Mouse (Mus musculus) embryonic facial prominence, embryonic 14.5 days (tissue): ENCODE results near the gene Atad2b. TPM values are rescaled to one million over a fixed set of nuclear protein-coding genes. Genes with fewer than 3 reads are reported as not detected.
"Not testable (repeated sequence)": the region's sequence is repeated elsewhere in the genome, so short reads cannot be mapped to it uniquely, and the experiment has no call there.

Experiments used
- ATAC-seq: fragments of 200-750 bp; cut with Nextera tagmentation; 2 replicates; pipeline ENCODE4 v1.8.0; 2017; ENCODE audit warnings: low read depth, moderate number of reproducible peaks, moderate TSS enrichment
- DNase-seq: peaks from one replicate; pipeline ENCODE4 v3.0.0-alpha.2; 2015; ENCODE audit warnings: low spot score
- H3K27ac ChIP-seq: fragments of 300-500 bp; sonication (generic); replicated peaks from 2 replicates; pipeline ENCODE4 v1.5.1; 2014; ENCODE audit warnings: low read depth, mild to moderate bottlenecking, low read length, moderate library complexity
- H3K27me3 ChIP-seq: fragments of 300-500 bp; sonication (generic); replicated peaks from 2 replicates; pipeline ENCODE4 v1.6.1; 2014; ENCODE audit warnings: low read length; ENCODE audit not compliant: control insufficient read depth, insufficient read depth
- H3K36me3 ChIP-seq: fragments of 300-500 bp; sonication (generic); 2 replicates; pipeline ENCODE4 v1.6.1; 2014; ENCODE audit warnings: low read length, mixed read lengths; ENCODE audit not compliant: control insufficient read depth, insufficient read depth
- H3K4me1 ChIP-seq: fragments of 300-500 bp; sonication (generic); 2 replicates; pipeline ENCODE4 v1.6.1; 2014; ENCODE audit warnings: antibody characterized with exemption, low read length; ENCODE audit not compliant: control insufficient read depth, insufficient read depth
- H3K4me2 ChIP-seq: fragments of 300-500 bp; sonication (generic); 2 replicates; pipeline ENCODE4 v1.6.1; 2014; ENCODE audit warnings: low read depth, mild to moderate bottlenecking, low read length, moderate library complexity, mixed read lengths
- H3K4me3 ChIP-seq: fragments of 300-500 bp; sonication (generic); 2 replicates; pipeline ENCODE4 v1.5.1; 2014; ENCODE audit warnings: low read depth, mild to moderate bottlenecking, low read length
- H3K9ac ChIP-seq: fragments of 300-500 bp; sonication (generic); 2 replicates; pipeline ENCODE4 v1.6.1; 2014; ENCODE audit warnings: low read depth, mild to moderate bottlenecking, low read length, moderate library complexity, mixed read lengths
- H3K9me3 ChIP-seq: fragments of 300-500 bp; sonication (generic); 2 replicates; pipeline ENCODE4 v1.6.1; 2016; ENCODE audit warnings: low read length; ENCODE audit not compliant: control insufficient read depth
- WGBS: fragments of 180-500 bp; shearing (Covaris S2); extraction: QIAGEN DNeasy Blood & Tissue Kit; methylation state at CpG from one replicate; pipeline ENCODE4 v1.1.7; 2014; 5-methylcytosine and 5-hydroxymethylcytosine counted together
- polyA plus RNA-seq: library from polyadenylated mRNA; unstranded; fragments of >200 nt; fragmentation: Nextera tagmentation; extraction: Ambion mirVana; gene quantifications from 2 replicates; pipeline ENCODE4 v1.2.1, GENCODE M21; 2014

Atad2b gene
- polyA plus RNA-seq, 1 experiment from 2014 or later = 14.7 TPM

- WGBS = 81% methylated on average over 7 of the region's 7 CpGs
- ATAC-seq (no peak), DNase-seq (peak; percentile 10)
Observed at GRCm38 (mm10) chr12:4905946-4906345, 11.2 kb upstream of the Atad2b start.

GRCm38 (mm10) chr12:4906476-4906875 lies 10.7 kb upstream of the Atad2b start:
- DNase-seq (no peak), ATAC-seq (no peak)
- H3K9me3 ChIP-seq = no peaks in the 10 kb centered on the region
- H3K4me3 ChIP-seq = peak overlapping the region; percentile 77
- H3K4me2 ChIP-seq = peak overlapping the region; percentile 88
- no peaks in the 10 kb centered on the region for H3K4me1 ChIP-seq
- H3K36me3 ChIP-seq = no peaks in the 10 kb centered on the region
- H3K27me3 ChIP-seq = no peaks in the 10 kb centered on the region
- H3K27ac ChIP-seq = no peak overlapping the region
- WGBS = 56% methylated on average over 7 of the region's 7 CpGs
- peak overlapping the region; percentile 85 for H3K9ac ChIP-seq

More at GRCm38 (mm10) chr12:4905946-4906345, 11.2 kb upstream of the Atad2b start:
- Histone ChIP-seq H3K9me3 (no peaks in the 10 kb centered on the region), H3K27me3 (no peaks in the 10 kb centered on the region), H3K36me3 (no peaks in the 10 kb centered on the region), H3K4me3 (no peak overlapping the region), H3K4me1 (no peaks in the 10 kb centered on the region), H3K4me2 (no peak overlapping the region), H3K9ac (no peak overlapping the region), H3K27ac (no peak overlapping the region)

- H3K9ac ChIP-seq = peak within 1 kb of the TSS; percentile 85
- peak within 1 kb of the TSS; percentile 74 for H3K27ac ChIP-seq
- WGBS = under 1% methylated on average over 73 of the region's 125 CpGs
- peak within 1 kb of the TSS; percentile 77 for H3K4me3 ChIP-seq
- ATAC-seq = peak; percentile 95
- no peaks in the 10 kb centered on the region for H3K9me3 ChIP-seq
- peak within 1 kb of the TSS; percentile 88 for H3K4me2 ChIP-seq
- DNase-seq = peak; percentile 95
- H3K4me1 ChIP-seq = no peaks in the 10 kb centered on the region
- H3K36me3 ChIP-seq = no peaks in the 10 kb centered on the region
- no peaks in the 10 kb centered on the region for H3K27me3 ChIP-seq
Observed at GRCm38 (mm10) chr12:4906951-4907906, 9.9 kb upstream of the Atad2b start, which contains the start of gene Ubxn2a. TSS of gene Ubxn2a (minus strand) at chr12:4907705.

- Histone ChIP-seq H3K27me3 (no peaks in the 10 kb centered on the region), H3K4me1 (no peaks in the 10 kb centered on the region), H3K9me3 (no peaks in the 10 kb centered on the region), H3K36me3 (no peaks in the 10 kb centered on the region), H3K9ac (no peak overlapping the region), H3K27ac (no peak overlapping the region), H3K4me3 (no peak overlapping the region), H3K4me2 (no peak overlapping the region)
- 92% methylated on average over 7 of the region's 7 CpGs for WGBS
- no peak for ATAC-seq
- DNase-seq = no peak
Observed at GRCm38 (mm10) chr12:4908391-4908790, 8.8 kb upstream of the Atad2b start.

- DNase-seq, H3K4me1 ChIP-seq, H3K9ac ChIP-seq, H3K27me3 ChIP-seq, H3K27ac ChIP-seq, H3K4me2 ChIP-seq, H3K4me3 ChIP-seq, ATAC-seq, H3K9me3 ChIP-seq, H3K36me3 ChIP-seq: not testable (repeated sequence)
- WGBS = 90% methylated on average over 1 of the region's 1 CpGs
Observed at GRCm38 (mm10) chr12:4910496-4910895, 6.7 kb upstream of the Atad2b start.

GRCm38 (mm10) chr12:4911716-4912115 lies 5.4 kb upstream of the Atad2b start:
- no peak overlapping the region for H3K27ac ChIP-seq
- 74% methylated on average over 4 of the region's 4 CpGs for WGBS
- no peaks in the 10 kb centered on the region for H3K27me3 ChIP-seq
- H3K4me3 ChIP-seq = no peak overlapping the region
- no peaks in the 10 kb centered on the region for H3K9me3 ChIP-seq
- no peak overlapping the region for H3K9ac ChIP-seq
- H3K4me2 ChIP-seq = no peak overlapping the region
- no peaks in the 10 kb centered on the region for H3K36me3 ChIP-seq
- ATAC-seq = no peak
- DNase-seq = no peak
- H3K4me1 ChIP-seq = no peaks in the 10 kb centered on the region

GRCm38 (mm10) chr12:4914441-4914840 lies 2.7 kb upstream of the Atad2b start:
- H3K36me3 ChIP-seq = no peaks in the 10 kb centered on the region
- no peak overlapping the region for H3K4me3 ChIP-seq
- DNase-seq (no peak), ATAC-seq (no peak)
- H3K27ac ChIP-seq = no peak overlapping the region
- no peaks in the 10 kb centered on the region for H3K9me3 ChIP-seq
- no peak overlapping the region for H3K9ac ChIP-seq
- H3K27me3 ChIP-seq = no peaks in the 10 kb centered on the region
- no peak overlapping the region for H3K4me2 ChIP-seq
- 59% methylated on average over 3 of the region's 3 CpGs for WGBS
- peaks cover 6% of the 10 kb centered on the region for H3K4me1 ChIP-seq

GRCm38 (mm10) chr12:4914944-4915343 lies 2.2 kb upstream of the Atad2b start:
- H3K4me1 ChIP-seq = peaks cover 11% of the 10 kb centered on the region
- no peaks in the 10 kb centered on the region for H3K27me3 ChIP-seq
- 75% methylated on average over 3 of the region's 3 CpGs for WGBS
- ATAC-seq (no peak), DNase-seq (no peak)
- H3K9ac ChIP-seq = no peak overlapping the region
- no peak overlapping the region for H3K4me2 ChIP-seq
- H3K4me3 ChIP-seq = no peak overlapping the region
- H3K36me3 ChIP-seq = no peaks in the 10 kb centered on the region
- no peaks in the 10 kb centered on the region for H3K9me3 ChIP-seq
- no peak overlapping the region for H3K27ac ChIP-seq
